Mouse (Mus musculus): ENCODE data around the gene Gimap7.

The Gimap7 gene

GRCm38 (mm10) chr6:48741273-48741672, 22.9 kb downstream of the Gimap7 start:
- no peak for DNase-seq (ENCODE audit: low read depth)

- DNase-seq (ENCODE audit: low read depth), result no peak
Observed at GRCm38 (mm10) chr6:48741711-48742206, 23.3 kb downstream of the Gimap7 start.

GRCm38 (mm10) chr6:48742422-48743351, 24.3 kb downstream of the Gimap7 start:
- DNase-seq (ENCODE audit: low read depth), result no peak

GRCm38 (mm10) chr6:48745490-48745889, 27.1 kb downstream of the Gimap7 start:
- DNase-seq (ENCODE audit: low read depth), result no peak

GRCm38 (mm10) chr6:48745959-48746889, 27.8 kb downstream of the Gimap7 start, which contains the start of gene Gimap5:
TSS of gene Gimap5 (plus strand) at chr6:48746197.
- DNase-seq (ENCODE audit: low read depth), result peak; percentile 94

GRCm38 (mm10) chr6:48747091-48747966, 28.9 kb downstream of the Gimap7 start:
- peak; percentile 34 for DNase-seq (ENCODE audit: low read depth)

GRCm38 (mm10) chr6:48763567-48764270, 45.3 kb downstream of the Gimap7 start:
- DNase-seq (ENCODE audit: low read depth), result no peak

GRCm38 (mm10) chr6:48764496-48764895, 46.1 kb downstream of the Gimap7 start:
- DNase-seq (ENCODE audit: low read depth), result no peak

- DNase-seq (ENCODE audit: low read depth), result no peak
Observed at GRCm38 (mm10) chr6:48768178-48768869, 49.9 kb downstream of the Gimap7 start.

GRCm38 (mm10) chr6:48768933-48769332, 50.5 kb downstream of the Gimap7 start:
- no peak for DNase-seq (ENCODE audit: low read depth)

GRCm38 (mm10) chr6:48770696-48771095, 52.3 kb downstream of the Gimap7 start, which contains the start of gene Gimap3:
TSS of gene Gimap3 (minus strand) at chr6:48770851.
- no peak for DNase-seq (ENCODE audit: low read depth)

- peak; percentile 74 for DNase-seq (ENCODE audit: low read depth)
Observed at GRCm38 (mm10) chr6:48772030-48772429, 53.6 kb downstream of the Gimap7 start.

All from 416B (cell line).